Mouse (Mus musculus) CD8-positive naive resting alpha-beta T cell, adult 2 months (primary cell): ENCODE data around the gene Golga4.

Experiments
- DNase-seq, 2 experiments: peaks; one replicate each; pipeline ENCODE4 v3.0.0; 2022; ENCODE audit warnings: low read depth in 2 of 2, low spot score in 2 of 2

Gene Golga4

DNA sequence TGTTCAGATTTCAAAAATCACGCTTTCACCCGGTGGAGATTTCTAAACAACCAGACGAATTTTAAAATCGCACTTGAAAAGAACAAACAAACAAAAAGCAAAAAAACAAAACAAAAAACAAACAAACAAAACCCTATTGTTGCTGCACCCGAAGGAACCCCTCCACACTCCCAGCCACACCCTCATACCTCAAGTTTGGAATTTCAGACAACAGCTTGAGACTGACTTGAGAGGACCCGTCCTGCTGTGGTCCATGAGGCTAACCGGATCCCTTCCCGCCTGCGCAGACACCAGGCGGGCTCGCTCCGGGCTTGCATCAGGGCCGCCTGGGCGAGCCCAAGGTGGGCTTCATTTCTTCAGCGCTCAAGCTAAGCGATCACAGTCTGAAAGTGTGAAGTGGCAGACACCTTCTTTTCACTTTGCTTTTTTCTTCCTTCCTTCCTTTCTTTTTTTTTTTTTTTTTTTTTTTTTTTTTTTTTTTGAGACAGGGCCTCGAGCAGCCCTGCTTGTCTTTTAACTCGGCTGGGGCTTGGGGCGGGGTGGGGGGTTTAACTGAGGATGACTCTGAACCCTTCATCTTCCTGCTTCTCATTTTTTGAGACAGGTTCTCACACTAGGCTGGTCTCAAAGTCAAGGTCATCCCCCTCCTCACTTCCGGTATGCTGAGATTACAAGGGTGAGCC lies 17.0 kb upstream of the Golga4 start:
- DNase-seq: no peak

DNA sequence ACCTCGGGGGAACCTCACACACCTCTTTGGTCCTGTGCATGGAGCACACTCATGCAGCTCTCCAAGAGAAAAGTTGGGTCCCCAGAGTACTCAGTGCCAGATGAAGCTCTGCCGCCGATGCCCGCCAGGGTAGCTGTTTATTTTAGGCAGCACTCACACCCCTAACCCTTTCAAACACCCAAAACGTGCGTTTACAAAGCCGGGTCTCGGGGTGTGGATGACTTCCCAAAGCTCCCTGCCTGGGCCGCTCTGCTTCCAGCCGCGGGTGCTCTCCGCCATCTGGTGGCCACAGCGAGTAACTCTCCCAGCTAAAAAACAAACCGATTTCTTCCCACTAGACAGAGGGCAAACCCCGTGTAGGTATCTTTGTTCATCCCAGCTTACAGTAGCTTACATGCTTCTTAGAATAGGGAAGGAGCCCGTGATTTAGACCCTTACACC lies 16.5 kb upstream of the Golga4 start:
- peak; percentile 68 to 74 for DNase-seq

DNA sequence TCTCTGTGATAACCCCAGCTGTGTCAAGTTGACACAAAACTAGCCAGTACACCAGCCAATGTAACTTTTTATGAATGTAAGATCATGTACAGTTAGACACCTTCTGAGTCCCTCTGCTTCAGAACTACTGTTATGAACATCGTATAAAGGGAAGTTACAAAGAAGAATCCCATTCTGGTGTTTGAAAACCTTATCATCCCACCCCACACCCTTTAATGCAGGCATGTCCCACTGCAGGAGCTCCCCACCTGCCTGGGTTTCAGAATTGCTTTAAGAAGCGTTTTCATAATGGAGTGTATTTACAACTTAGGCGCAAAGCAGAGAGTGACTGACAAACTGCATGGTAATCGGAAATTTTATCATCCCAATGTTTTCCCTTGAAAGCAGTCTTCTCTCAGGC lies 14.9 kb upstream of the Golga4 start:
- DNase-seq: no peak

DNA sequence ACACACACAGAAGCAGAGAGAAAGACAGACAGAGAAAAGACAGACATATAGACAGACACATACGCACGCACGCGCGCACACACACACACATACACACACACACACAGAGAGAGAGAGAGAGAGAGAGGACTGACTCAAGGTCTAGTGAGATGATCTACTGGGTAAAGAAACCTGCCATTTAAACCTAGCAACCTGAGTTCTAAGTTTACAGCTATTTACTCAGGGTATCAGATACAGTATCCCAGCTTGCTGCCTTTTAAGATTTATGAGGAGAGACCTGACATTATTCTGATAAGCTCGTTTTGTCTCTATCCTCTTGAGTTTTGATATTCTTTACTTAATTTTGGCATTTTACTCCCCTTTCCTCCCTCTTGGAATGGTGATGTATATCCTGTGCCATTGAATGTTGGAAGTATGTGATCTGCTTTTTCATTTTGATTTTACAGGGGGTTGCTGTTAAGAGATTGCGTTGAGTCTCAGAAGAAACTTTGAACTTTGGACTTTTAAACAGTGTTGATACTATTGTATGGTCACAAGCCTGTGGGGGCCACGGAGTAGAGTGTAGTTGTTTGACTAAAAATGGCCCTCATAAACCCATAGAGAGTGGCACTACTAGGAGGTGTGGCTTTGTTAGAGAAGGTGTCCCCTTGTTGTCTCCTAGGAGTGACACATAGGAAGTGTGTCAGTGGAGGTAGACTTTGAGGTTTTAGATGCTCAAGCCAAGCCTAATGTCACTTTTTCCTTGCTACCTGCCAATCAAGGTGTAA lies 13.0 kb upstream of the Golga4 start:
- DNase-seq: no peak

DNA sequence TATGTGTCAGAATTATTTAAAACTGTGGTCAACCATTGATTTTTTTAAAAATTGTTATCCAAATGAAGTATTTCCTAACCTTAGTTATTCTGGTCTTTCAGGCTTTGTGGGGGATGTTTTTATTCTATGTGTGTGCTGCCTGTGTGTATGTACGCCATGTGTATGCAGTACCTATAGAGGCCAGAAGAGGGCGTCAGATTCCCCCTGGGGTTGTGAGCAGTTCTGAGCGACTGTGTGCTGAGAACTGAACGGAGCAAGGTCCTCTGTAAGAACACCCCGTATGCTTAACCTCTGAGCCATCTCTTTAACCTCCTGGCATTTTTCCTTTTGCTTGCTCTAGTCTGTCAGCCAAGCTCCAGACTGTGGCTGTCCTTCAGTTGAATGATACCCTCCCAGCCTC lies 12.0 kb upstream of the Golga4 start:
- no peak for DNase-seq

DNA sequence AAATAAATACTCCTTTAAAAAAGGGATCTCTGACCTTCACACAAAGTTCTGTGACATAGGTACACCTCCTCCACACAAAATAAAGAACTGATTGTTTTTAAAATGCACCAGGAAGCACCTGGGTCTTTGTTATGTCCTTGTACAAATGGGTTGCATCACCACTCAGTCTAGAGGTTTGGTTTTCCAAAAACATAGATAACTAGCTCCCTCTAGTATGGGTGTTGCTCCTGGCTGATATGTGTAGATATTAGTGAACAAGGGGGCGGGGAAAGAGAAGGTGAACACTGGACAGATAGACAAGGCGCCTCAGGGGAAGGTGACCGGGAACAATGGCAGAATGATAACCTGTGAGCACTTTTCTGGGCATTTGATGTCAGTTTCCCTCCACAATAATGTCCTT lies 10.1 kb upstream of the Golga4 start:
- no peak for DNase-seq

DNA sequence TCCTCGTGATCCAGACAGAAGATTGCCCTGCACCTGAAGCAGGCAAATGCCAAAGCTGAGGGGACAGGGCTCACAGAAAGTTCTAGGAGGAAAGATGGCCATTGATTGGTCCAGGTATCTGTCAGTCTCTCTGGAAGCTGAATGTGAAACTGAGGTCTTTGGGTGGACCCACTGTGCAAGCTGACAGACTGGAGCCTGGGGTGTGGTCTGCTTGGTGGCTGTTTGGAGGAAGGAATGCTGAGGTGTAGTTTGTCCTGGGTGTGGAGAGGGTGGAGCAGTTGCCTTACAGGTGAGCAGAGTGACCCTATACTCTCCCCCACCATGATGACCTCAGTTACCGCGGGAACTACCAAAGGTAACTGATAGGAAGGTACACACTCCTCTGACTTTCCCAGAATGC lies 9.1 kb upstream of the Golga4 start:
- DNase-seq: no peak

DNA sequence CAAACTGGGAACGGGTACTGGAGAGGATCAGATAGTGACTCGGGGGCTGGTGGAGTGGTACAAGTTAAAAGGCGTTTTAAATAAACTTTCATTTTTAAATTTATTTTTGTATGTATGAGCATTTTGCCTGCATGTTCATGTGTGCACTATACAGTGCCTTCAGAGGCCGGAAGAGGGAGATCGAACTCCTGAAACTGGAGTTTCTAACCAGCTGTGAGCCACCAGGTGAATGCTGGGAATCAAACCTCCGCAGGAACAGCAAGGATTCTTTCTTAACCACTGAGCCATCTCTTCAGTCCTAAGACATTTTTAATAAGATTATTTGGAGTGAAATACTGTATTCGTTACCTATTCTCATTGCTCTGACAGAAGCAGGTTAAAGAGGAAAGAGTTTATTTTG lies 8.0 kb upstream of the Golga4 start:
- no peak for DNase-seq

DNA sequence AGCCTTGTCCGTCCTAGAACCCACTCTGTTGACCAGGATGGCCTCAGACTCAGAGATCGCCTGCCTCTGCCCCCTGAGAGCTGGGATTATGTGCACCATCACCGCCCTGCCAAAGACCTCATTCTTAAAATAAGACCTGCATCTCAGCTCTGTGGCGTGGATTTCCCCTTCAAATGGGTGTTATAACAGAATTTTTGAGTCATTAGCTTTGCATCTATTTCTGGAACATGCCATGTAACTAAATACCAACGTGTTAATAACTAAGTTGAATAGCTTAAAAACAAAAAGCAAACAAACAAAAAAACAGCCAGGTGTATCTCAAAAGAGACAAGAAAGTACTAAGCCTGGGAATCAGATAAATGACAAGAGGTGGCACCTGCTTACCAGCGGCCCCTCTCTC lies 5.1 kb upstream of the Golga4 start:
- no peak for DNase-seq

DNA sequence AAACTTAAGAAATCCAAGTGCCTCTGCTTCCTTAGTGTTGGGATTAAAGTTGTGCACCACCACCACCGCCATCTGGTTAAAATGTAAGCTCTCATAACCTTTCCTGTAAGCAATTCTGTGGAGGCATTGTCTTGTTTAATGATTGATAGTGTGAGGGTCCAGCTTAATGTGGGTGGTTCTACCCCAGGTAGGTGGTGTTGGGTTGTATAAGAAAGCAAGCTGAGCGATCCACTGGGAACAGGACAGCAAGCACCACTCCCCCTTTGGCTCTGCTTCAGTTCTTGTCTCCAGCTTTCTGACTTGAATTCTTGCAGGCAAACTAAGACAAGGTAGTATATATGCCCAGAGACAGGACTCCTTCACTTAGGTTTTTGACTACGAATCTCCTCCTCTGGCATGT lies 1.4 kb upstream of the Golga4 start:
- DNase-seq: no peak

DNA sequence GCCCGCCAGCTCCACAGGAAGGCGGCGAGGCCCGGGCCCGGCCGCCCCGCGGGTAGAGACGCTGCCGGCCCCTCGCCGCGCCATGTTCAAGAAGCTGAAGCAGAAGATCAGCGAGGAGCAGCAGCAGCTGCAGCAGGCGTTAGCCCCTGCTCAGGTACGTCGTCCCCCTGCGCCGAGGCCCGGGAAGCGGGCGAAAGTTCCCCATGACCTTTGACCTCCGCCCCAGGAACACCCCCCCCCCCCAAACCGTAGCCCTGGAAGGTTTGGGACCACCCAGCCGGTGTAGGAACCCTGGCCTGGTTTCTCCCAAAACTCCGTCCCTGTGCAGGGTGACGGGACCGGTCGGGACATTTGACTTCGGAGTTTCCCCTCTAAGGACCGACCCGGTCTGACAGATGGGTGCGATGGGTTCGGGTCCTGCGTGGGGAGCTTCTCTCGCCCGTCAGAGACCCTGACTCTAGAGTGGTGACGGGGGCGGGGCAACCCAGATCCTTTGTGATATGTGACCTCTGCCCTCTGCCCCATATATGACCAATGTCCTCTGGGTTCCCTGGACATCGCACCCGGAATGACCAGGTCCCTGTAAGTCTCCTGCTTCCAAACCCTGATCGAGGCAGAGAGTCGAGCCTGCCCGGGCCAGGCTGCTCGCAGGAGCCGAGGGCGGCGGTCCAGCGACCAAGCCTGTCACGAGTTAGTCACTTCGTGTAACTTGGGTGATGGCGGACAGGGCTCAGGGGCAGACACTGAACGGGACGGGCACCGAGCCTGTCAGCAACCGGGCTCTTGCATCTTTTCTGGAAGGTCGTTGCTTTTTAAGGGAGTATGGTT lies 551 bp downstream of the Golga4 start:
- no peak for DNase-seq

DNA sequence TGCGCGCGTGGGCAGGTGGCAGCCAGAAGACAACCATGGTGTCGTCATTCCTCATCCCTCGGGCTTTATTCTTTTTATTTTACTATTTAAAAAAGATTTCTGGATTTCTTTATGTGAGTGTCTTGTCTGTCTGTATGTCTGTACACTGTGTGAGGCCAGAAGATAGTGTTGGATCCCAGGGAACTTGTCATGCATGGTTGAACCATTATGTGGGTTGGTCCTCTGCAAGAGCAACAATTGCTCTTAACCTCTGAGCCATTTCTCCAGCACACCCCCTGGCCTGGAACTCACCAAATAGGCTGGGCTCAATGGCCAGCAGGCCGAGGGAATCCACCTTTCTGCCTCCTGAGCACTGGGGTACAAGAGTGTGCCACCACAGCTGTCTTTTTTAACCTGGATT lies 1.5 kb downstream of the Golga4 start:
- DNase-seq: no peak

DNA sequence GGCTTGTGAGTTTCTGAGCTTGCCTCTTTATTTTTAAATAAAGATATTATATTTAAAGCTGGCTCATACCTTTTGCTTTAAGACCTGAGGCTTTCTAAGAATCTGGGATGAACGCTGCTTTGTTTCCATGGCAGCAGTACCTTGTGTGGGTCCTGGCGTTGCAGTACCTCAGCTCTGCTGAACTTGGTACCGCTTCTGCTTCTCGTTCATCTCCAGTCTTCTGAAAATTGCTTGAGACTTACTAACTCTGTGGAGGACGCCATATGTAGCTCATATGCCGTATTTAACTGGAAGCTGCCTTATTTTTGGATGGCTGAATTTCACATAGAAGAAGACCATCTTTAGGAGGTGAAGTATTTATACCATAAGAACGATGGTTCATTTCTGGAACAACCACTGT lies 2.5 kb downstream of the Golga4 start:
- DNase-seq: no peak

DNA sequence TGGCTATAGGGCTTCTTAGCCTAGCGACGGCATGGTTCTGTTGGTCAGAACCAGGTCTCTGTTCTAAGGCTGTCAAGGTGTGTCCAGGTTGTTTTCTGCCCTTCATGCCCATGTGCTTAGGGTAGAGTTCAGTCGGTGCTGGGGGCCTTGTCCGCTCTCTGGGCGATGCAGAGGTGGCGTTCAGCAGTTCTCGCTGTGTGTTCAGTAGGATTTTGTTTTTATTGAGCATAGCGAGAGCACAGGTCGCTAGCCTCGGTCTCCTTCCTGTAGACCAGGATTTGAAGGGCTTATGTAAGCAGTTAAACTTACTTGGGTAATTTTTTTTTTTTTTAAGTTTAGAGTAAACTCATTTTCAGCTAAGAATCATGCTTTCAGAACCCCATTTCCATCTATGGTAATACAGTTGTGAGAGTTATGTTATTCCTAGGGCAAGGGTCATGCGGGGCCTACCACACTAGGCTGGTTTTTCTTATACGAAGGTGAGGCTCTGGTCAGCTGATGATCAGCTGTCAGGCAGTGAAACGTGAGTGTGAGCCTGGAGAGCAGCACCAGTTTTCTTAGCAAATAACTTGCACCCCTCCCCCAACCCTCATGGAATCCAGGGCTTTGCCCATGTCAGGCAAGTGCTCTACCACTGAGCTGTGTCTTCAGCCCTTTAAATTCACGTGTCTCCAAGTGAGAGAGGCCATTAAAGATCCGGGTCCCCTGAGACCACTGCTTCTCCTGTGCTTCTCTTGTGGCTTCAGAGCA lies 5.0 kb downstream of the Golga4 start:
- DNase-seq: no peak

DNA sequence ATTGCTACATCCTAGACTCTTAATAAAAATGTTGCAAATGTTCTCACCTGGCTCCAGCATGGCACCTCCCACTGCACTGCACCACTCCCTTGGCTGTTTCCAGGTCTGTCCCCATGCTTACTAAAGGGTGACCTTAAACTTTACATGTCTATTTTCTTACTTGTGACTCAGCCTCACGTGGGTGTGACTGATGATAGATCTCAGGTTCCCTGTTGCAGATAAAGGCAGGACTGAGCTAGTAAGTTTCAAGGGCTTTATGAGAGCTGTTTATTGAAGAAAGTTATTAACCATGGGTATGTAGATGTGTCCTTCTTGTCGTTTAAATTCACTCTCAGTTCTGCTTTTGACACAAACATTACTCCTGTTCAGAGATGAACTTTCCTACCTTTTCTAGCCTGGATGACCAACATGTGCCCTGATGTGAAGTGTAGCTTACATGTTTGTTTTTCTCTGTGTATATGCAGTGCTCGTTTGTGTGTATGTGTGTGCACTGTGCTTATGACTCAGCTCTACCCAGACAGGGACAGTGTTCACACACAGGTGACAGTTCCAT lies 6.7 kb downstream of the Golga4 start:
- DNase-seq: no peak

DNA sequence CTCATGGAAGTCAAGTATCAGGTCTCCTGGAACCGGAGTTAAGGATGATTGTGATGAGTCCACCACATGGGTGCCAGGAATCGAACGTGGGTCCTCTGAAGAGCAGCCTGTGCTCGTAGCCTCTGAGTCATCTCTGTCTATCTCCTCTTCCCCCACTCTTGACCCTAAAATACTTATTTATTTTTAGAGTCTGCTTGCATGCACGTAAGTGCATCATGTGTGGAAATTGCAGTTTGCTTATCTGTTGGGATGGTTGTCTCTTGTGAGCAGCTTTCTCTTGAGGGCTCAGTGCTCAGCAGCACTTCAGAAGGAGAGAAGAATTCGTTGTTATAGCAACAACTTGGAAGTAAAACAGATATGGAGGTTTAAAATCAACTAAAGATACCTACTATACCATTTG lies 9.4 kb downstream of the Golga4 start:
- DNase-seq: no peak

DNA sequence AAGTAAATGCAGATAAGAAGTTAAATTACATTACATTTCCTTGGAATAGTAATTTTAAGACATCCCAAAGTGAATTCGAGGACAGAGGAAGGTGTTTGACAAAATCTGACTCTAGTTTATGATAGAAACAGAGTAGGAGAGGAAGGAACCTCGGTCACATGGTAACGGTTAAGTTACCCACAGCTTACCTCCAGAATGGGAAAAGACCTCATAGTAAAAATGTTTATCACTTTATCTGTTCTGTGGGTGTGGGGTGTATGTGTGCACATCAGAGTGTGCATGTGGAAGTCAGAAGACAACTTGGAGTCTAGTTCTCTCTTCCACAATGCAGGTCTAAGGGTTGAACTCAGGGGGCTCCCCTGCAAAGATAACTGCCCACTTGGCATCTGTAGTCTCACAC lies 10.1 kb downstream of the Golga4 start:
- no peak for DNase-seq

DNA sequence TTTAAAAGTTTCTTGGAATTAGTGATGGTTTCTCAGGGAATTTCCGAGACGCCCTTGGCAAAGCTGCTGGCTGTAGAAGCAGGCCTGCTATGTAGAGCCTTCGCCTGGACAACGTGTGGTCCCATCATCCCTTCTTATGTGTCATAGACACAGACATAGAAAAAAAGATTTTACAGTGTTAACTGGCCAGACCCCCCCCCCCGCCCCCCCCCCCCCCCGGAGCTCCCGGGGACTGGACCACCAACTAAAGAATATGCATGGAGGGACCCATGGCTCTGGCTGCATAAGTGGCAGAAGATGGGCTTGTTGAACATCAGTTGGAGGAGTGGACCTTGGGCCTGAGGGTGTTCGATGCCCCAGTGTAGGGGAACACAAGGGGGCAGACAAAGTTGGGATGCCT lies 11.6 kb downstream of the Golga4 start:
- no peak for DNase-seq

DNA sequence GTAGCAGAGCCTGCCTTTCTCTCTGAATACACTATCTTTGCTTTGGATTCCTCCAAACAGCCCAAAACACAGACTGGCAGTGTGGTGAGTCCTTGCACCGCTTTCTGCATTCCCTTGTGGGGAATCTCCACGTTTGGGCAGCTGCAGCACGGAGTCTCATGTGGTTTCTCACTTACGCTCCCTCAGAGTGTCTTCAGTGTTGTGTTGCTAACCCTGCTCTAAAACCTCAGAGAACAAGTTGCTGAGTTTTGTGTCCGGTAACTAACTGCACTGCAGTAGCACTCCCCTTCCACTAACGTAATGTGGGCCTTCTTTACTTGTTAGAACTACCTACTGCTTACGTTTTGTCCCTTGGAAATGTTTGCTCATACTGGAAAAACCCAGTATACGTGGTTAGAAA lies 13.0 kb downstream of the Golga4 start:
- DNase-seq: no peak

DNA sequence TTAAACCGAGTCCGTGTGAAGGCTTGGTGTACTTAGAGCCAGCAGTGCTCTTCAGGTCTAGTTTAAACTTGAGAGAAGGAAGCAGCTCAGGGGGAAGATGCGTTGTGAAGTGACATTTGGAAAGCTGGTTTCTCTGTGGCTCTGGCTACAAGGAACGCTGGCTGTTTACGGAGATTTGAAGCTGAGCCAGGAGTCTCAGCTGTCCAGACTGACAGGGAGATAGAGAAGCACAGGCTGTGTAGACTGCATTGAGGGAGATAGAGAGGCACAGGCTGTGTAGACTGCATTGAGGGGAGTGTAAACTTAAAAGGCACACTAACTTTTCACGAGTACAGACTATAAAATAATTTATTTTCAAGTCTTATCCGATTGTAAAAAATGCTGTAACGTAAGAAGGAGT lies 13.9 kb downstream of the Golga4 start:
- no peak for DNase-seq

DNA sequence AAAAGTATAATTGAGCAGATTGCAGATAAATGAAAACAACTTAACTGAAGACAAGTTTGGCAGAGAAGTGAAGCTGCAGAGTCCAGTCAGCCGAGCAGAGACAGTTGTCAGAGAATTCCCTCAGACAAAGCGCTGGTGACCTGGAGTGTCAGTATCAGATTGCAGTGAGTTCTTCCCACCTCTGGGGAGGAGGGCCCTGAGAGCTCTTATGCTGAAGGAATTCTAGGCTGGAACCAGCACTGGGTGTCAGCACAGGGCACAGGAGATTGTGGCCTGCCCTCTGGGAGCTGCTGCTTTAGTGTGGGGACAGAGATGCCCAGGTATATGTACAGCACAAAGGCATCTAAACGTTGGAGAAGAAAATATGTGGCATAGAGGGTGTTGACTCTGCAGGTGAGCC lies 14.8 kb downstream of the Golga4 start:
- DNase-seq: no peak
